Mouse (Mus musculus): ENCODE measurements around the gene Cfb.

Gene Cfb

DNA sequence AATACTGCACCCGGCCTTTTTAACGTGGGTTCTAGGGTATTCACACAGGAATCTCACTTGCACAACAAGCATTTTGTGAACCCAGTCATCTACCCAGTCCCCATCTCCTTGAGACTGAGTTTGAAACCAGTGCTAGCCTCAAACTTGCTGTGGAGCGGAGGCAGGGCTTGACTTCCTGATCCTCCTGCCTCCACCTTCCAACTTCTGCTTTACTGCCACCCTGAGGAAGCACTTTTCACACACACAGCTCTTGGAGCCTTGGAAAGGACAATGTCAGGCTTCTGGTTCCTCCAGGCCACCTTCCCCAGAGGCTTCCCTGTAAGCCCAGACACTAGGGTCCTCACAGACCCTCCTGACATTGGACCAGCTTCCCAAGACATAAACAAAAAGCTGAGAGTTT lies 21.0 kb upstream of the Cfb start:
- peak; percentile 67 for DNase-seq (ENCODE audit: low read depth)

- DNase-seq (ENCODE audit: low read depth): no peak
Measured at GRCm38 (mm10) chr17:34881683-34882310, 19.5 kb upstream of the Cfb start, which contains the start of gene Gm20547. Gm20547 (minus strand) TSS chr17:34882042.

GRCm38 (mm10) chr17:34881166-34881565 lies 18.8 kb upstream of the Cfb start:
- peak; percentile 70 for DNase-seq (ENCODE audit: low read depth)

- DNase-seq (ENCODE audit: low read depth): peak; percentile 51
Measured at GRCm38 (mm10) chr17:34879336-34879879, 17.1 kb upstream of the Cfb start, which contains the start of gene Zbtb12. Zbtb12 (plus strand) TSS chr17:34879483.

GRCm38 (mm10) chr17:34874321-34874720 lies 12.0 kb upstream of the Cfb start:
- no peak for DNase-seq (ENCODE audit: low read depth)

DNA sequence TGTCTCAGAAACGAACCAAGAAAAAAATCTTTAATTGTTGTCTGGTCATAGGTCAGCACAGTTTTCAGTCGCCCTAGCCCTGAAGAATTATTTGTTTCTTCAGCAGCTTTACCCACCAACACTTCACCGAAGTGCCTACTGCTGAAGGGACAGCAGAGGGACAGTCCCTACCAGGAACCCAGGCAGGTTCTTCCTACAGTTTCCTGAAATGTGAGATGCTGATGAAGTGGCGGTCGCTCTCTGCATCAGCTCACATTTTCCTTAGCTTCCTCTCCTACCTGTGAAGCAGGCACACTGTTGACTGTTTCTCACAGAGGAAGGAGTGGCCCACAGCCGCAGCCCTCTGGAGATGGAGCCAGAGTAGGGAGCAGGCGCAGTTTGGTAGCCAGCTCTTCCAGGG lies 3.7 kb upstream of the Cfb start:
- DNase-seq (ENCODE audit: low read depth): no peak

- no peak for DNase-seq (ENCODE audit: low read depth)
Measured at GRCm38 (mm10) chr17:34861704-34862415, 458 bp downstream of the Cfb start.

- no peak for DNase-seq (ENCODE audit: low read depth)
Measured at GRCm38 (mm10) chr17:34860514-34860913, 1.8 kb downstream of the Cfb start.

GRCm38 (mm10) chr17:34858670-34859069 lies 3.6 kb downstream of the Cfb start:
- DNase-seq (ENCODE audit: low read depth): no peak

DNA sequence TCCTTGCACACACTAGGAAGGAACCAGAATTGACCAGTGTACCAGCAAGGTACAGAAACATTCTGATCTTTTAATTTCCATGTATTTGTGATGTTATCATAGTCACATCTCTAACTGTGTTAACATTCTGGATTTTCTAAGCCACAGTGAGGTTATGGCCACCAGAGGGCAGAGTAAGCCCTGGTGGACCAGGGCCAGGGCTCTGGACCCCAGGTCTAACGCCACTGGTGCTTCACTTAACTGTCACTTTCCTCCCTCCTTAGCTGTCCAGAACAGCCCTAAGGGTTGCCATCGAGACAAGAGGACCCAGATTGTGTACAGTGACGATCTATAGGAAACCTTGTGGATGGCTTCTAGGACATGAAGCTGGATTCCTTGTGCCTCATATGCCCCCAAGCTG lies 6.5 kb downstream of the Cfb start:
- peak; percentile 88 for DNase-seq (ENCODE audit: low read depth)

- no peak for DNase-seq (ENCODE audit: low read depth)
Measured at GRCm38 (mm10) chr17:34854761-34855160, 7.6 kb downstream of the Cfb start.

DNA sequence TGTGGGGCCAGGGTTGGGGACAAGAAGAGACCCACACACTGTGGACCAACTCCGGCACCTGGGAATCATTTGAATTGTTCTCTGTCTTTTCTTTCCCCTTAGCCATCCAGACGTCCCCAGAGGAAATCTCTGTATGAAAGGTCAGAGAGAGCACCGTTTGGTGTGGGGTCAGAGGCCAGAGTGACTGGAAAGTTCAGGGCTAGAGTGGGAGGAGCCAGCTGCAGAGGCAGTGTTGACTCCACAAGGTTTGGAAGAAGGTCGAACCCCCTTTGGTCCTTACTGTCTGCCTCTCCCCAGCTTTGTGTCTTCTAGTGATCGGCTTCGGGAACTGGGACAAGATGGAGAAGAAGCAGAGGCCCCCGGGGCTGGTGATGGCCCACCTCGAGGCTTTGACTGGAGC lies 8.8 kb downstream of the Cfb start:
- DNase-seq (ENCODE audit: low read depth): no peak

DNA sequence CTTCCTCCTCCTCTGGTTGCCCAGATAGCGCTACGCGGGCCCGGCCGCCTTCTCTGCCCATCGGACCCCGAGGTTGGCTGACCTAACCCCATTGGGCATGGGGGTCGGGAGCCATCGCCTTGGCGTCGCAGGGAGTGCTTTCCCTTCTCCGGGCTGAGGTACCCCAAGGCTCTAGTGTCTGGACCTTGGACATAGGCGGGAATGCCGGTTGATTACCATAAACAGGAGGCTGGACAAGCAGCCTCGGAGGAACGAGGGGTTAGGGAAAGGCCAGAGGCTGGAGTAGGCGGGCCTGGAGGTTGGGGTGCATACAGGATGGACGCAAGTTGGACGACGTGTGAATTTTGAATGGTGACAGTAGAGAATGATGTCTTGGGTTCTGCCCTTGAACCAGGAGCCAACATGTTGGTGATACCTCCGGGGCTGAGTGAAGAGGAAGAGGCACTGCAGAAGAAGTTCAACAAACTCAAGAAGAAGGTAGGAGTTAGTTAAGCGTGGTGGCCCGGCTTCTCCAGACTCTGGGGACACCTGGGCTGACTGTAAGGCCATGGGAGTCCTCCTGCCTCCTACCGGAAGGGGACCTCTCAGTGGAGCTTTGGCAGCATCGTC lies 11.7 kb downstream of the Cfb start:
- peak; percentile 10 for DNase-seq (ENCODE audit: low read depth)

DNA sequence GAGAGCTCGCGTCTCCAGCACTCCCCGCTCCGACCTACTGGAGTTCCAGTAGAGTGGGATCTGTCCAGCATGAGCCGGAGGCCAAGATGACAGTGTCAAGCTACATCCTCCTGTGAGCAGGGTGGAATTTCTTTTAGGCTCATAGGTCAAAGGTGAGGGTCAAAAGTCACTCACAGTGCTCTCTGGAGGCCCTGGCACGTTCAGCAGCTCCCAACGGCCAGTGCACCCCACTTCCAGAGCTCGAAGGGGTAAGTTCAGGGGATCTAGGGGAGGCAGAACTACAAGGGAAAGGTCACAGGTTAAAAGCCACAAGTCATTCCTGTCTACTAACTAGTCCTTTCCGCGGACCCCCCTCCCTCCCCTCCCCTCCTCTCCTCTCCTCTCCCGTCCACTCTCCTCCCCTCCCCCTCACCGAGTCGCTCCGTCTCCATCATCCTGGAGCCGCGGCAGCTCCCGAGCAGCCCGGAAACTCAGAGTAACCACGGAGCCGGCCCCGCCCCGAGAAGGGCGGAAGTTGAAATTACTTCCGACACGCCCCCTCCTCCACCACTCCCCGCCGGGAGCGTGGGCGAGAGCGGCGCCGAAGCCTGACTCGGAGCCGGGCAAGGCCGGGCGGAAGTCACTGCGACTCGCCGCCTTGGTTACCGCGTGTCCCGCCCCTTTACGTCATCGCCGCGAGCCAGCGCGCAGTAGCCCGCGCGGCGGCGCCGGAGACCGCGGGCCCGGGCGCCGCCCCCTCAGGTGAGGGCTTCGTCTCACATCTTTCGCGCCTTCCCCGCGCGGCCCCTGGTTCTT lies 12.4 kb downstream of the Cfb start, which contains the start of the genes Skiv2l and Nelfe:
Skiv2l (minus strand) TSS at position 489 of the 795 bp plus-strand sequence.
Nelfe (plus strand) TSS at position 670 of the 795 bp plus-strand sequence.
- DNase-seq (ENCODE audit: low read depth): peak; percentile 99

GRCm38 (mm10) chr17:34847615-34848014 lies 14.7 kb downstream of the Cfb start:
- DNase-seq (ENCODE audit: low read depth): no peak

- no peak for DNase-seq (ENCODE audit: low read depth)
Measured at GRCm38 (mm10) chr17:34847192-34847591, 15.1 kb downstream of the Cfb start.

- DNase-seq (ENCODE audit: low read depth): no peak
Measured at GRCm38 (mm10) chr17:34844884-34845283, 17.4 kb downstream of the Cfb start.

- DNase-seq (ENCODE audit: low read depth): no peak
Measured at GRCm38 (mm10) chr17:34840736-34841307, 21.5 kb downstream of the Cfb start.

DNA sequence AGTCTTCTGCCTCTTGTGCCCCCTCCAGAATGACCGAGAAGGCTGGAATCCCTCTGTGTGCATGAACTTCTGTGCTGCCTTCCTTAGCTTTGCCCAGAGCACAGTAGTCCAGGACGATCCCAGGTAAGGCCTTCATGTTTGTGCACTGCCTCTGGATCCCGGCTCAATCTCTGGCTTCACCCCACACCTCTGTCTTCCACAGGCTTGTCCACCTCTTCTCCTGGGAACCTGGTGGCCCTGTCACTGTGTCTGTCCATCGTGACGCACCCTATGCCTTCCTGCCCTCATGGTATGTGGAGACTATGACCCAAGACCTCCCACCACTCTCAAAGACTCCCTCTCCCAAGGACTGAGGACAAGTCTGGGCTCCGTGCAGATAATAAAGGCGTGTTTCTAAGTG lies 23.5 kb downstream of the Cfb start:
- DNase-seq (ENCODE audit: low read depth): no peak

GRCm38 (mm10) chr17:34837464-34838324 lies 24.6 kb downstream of the Cfb start:
- no peak for DNase-seq (ENCODE audit: low read depth)

DNA sequence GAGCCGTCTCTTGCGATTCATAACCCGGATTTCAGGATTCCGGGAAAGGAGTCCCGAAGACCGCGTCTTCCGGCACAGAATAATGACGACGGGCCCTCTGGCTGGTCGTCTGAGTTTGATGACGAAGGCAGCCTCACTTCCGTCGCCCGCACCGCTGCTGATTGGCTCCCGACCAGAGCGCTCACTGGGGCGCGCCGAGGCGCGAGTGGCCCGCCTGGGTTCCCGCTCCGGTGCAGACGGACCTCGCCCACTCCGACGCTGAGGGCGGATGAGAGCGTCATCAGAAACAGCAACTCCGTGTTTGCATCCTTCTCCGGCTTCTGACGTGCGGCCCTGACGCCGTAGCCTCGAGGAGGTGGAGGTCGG lies 25.5 kb downstream of the Cfb start, which contains the start of the genes Stk19 and Dxo:
Stk19 (minus strand) TSS at position 90 of the 366 bp plus-strand sequence.
Dxo (plus strand) TSS at position 164 of the 366 bp plus-strand sequence.
- DNase-seq (ENCODE audit: low read depth): peak; percentile 98

Data from NIH3T3 (cell line).